Mouse (Mus musculus): Measurements from ENCODE around the gene Pi16.

DNA sequence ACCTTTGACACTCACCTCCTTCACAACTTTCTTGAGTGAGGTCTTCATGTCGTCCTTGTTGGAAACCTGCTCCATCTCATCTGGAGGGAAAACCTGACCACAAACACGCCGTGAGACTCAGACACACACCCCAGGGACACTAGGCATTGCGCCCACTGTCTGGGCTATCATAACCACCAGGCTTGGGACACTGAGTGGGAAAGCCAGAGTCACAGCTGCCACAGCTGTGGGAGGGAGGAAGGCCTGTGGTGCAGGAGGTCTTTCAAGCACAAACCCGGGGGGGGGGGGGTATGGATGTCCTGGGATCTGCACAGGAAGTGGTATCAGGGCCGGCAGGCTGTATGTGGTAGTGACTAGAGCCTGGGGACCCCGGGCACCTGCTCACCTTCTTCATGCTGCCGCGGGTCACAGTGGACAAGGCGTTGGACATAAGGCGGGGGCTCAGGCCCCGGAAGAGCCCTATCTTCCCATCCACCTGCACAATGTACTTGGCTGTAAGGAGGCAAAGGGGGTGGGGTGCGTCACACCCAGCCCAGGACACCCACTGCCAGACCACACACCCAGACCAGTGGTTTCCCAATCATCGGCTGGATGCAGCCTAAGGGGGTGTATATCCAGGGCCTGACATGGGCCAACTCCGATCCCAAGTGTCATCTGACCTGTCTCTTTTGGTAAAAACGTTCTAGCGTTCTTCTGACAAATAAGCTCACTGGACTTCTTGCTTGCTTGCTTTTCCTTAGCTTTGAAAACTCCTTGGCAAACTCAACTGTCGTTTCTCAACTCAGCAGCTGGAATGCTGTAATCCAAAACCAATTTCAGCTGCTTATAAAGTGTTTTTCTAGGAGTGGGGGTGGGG is 23.2 kb downstream of the Pi16 start:
- TF ChIP-seq CTCF (IDR thresholded peaks at IDR 0.05; ENCODE audit: borderline replicate concordance, insufficient read depth, low read depth, low read length) (no peak), POLR2A (IDR thresholded peaks at IDR 0.05; ENCODE audit: borderline replicate concordance, insufficient read depth, low read length) (no peak)

Measured in cerebellum, adult 2 months (tissue).